Mouse (Mus musculus): ENCODE data around the gene Gm49450. TPM values are rescaled to one million over a fixed set of nuclear protein-coding genes. Genes with fewer than 3 reads are reported as not detected.

The Gm49450 gene
- polyA plus RNA-seq, 1 experiment from 2014 or later = not detected

GRCm38 (mm10) chr15:98917538-98918498 is 35.5 kb downstream of the Gm49450 start, which contains the start of gene Lmbr1l:
Gene Lmbr1l (minus strand): TSS chr15:98918231.
- ATAC-seq (ENCODE audit: insufficient read depth) = peak; percentile 98
- H3K27me3 ChIP-seq = no peaks in the 10 kb centered on the region
- under 1% methylated on average over 82 of the region's 82 CpGs for WGBS (ENCODE audit: insufficient replicate concordance)
- H3K4me3 ChIP-seq (replicated peaks) = peak within 1 kb of the TSS; percentile 86
- H3K27ac ChIP-seq (replicated peaks) = peak within 1 kb of the TSS; percentile 83
- peak within 1 kb of the TSS; percentile 92 for H3K4me2 ChIP-seq
- no peaks in the 10 kb centered on the region for H3K36me3 ChIP-seq (replicated peaks)
- H3K9ac ChIP-seq = peak within 1 kb of the TSS; percentile 79
- H3K4me1 ChIP-seq (replicated peaks) = peaks cover 30% of the 10 kb centered on the region
- no peaks in the 10 kb centered on the region for H3K9me3 ChIP-seq (replicated peaks)

GRCm38 (mm10) chr15:98917091-98917490 is 36.3 kb downstream of the Gm49450 start:
- H3K27ac ChIP-seq (replicated peaks) = peak overlapping the region; percentile 83; the same call in 1 of the 2 replicates
- no peak for ATAC-seq (ENCODE audit: insufficient read depth)
- peak overlapping the region; percentile 92 for H3K4me2 ChIP-seq
- no peaks in the 10 kb centered on the region for H3K27me3 ChIP-seq
- under 1% methylated on average over 14 of the region's 14 CpGs for WGBS (ENCODE audit: insufficient replicate concordance)
- H3K9me3 ChIP-seq (replicated peaks) = no peaks in the 10 kb centered on the region
- H3K36me3 ChIP-seq (replicated peaks) = no peaks in the 10 kb centered on the region
- H3K9ac ChIP-seq = peak overlapping the region; percentile 79
- peaks cover 30% of the 10 kb centered on the region for H3K4me1 ChIP-seq (replicated peaks)
- peak overlapping the region; percentile 86 for H3K4me3 ChIP-seq (replicated peaks)

- Histone ChIP-seq H3K4me3 (replicated peaks) (no peak overlapping the region), H3K4me1 (replicated peaks) (peaks cover 30% of the 10 kb centered on the region), H3K4me2 (no peak overlapping the region), H3K9ac (no peak overlapping the region), H3K36me3 (replicated peaks) (peaks cover 8% of the 10 kb centered on the region), H3K27ac (replicated peaks) (no peak overlapping the region), H3K27me3 (no peaks in the 10 kb centered on the region), H3K9me3 (replicated peaks) (no peaks in the 10 kb centered on the region)
- WGBS (ENCODE audit: insufficient replicate concordance) = 80% methylated on average over 4 of the region's 4 CpGs
- no peak for ATAC-seq (ENCODE audit: insufficient read depth)
Observed at GRCm38 (mm10) chr15:98916016-98916415, 37.3 kb downstream of the Gm49450 start.

GRCm38 (mm10) chr15:98914903-98915302 is 38.4 kb downstream of the Gm49450 start:
- no peak for ATAC-seq (ENCODE audit: insufficient read depth)
- Histone ChIP-seq H3K27ac (replicated peaks) (no peak overlapping the region), H3K9me3 (replicated peaks) (no peaks in the 10 kb centered on the region), H3K4me3 (replicated peaks) (no peak overlapping the region), H3K36me3 (replicated peaks) (peaks cover 12% of the 10 kb centered on the region), H3K9ac (no peak overlapping the region), H3K4me1 (replicated peaks) (peaks cover 30% of the 10 kb centered on the region), H3K27me3 (no peaks in the 10 kb centered on the region), H3K4me2 (no peak overlapping the region)
- WGBS (ENCODE audit: insufficient replicate concordance) = 71% methylated on average over 6 of the region's 6 CpGs

- Histone ChIP-seq H3K4me2 (no peak overlapping the region), H3K9me3 (replicated peaks) (no peaks in the 10 kb centered on the region), H3K27me3 (peaks cover 18% of the 10 kb centered on the region), H3K36me3 (replicated peaks) (peaks cover 10% of the 10 kb centered on the region; the same call in 1 of the 2 replicates), H3K9ac (no peak overlapping the region), H3K27ac (replicated peaks) (no peak overlapping the region), H3K4me1 (replicated peaks) (no peaks in the 10 kb centered on the region), H3K4me3 (replicated peaks) (no peak overlapping the region)
- ATAC-seq (ENCODE audit: insufficient read depth) = no peak
- 36% methylated on average over 10 of the region's 10 CpGs for WGBS (ENCODE audit: insufficient replicate concordance)
Observed at GRCm38 (mm10) chr15:98904692-98905091, 48.7 kb downstream of the Gm49450 start.

GRCm38 (mm10) chr15:98902600-98902999 is 50.8 kb downstream of the Gm49450 start:
- H3K9ac ChIP-seq = no peak overlapping the region
- peaks cover 38% of the 10 kb centered on the region for H3K27me3 ChIP-seq
- WGBS (ENCODE audit: insufficient replicate concordance) = 80% methylated on average over 2 of the region's 2 CpGs
- H3K4me1 ChIP-seq (replicated peaks) = peaks cover 8% of the 10 kb centered on the region; the same call in 1 of the 2 replicates
- ATAC-seq (ENCODE audit: insufficient read depth) = no peak
- H3K4me3 ChIP-seq (replicated peaks) = no peak overlapping the region
- H3K27ac ChIP-seq (replicated peaks) = no peak overlapping the region
- 0 out of 2 replicates have a peak, but pooled peaks cover 5% of the 10 kb centered on the region for H3K36me3 ChIP-seq (replicated peaks)
- no peak overlapping the region for H3K4me2 ChIP-seq
- H3K9me3 ChIP-seq (replicated peaks) = no peaks in the 10 kb centered on the region

GRCm38 (mm10) chr15:98901530-98901929 is 51.8 kb downstream of the Gm49450 start:
- H3K4me3 ChIP-seq (replicated peaks) = no peak overlapping the region
- no peak overlapping the region for H3K27ac ChIP-seq (replicated peaks)
- no peak overlapping the region for H3K4me2 ChIP-seq
- peaks cover 49% of the 10 kb centered on the region for H3K27me3 ChIP-seq
- H3K36me3 ChIP-seq (replicated peaks) = 0 out of 2 replicates have a peak, but pooled peaks cover 5% of the 10 kb centered on the region
- 28% methylated on average over 1 of the region's 1 CpGs for WGBS (ENCODE audit: insufficient replicate concordance)
- H3K9me3 ChIP-seq (replicated peaks) = no peaks in the 10 kb centered on the region
- no peak for ATAC-seq (ENCODE audit: insufficient read depth)
- H3K9ac ChIP-seq = no peak overlapping the region
- peaks cover 19% of the 10 kb centered on the region for H3K4me1 ChIP-seq (replicated peaks)

- Histone ChIP-seq H3K4me3 (replicated peaks) (0 out of 2 replicates have a peak within 1 kb of the TSS, but pooled peaks have one; percentile 5), H3K27me3 (peaks cover 83% of the 10 kb centered on the region), H3K4me1 (replicated peaks) (peaks cover 52% of the 10 kb centered on the region), H3K4me2 (peak within 1 kb of the TSS; percentile 32), H3K36me3 (replicated peaks) (no peaks in the 10 kb centered on the region), H3K9me3 (replicated peaks) (no peaks in the 10 kb centered on the region), H3K27ac (replicated peaks) (no peak within 1 kb of the TSS), H3K9ac (no peak within 1 kb of the TSS)
- no peak for ATAC-seq (ENCODE audit: insufficient read depth)
- 2% methylated on average over 41 of the region's 41 CpGs for WGBS (ENCODE audit: insufficient replicate concordance)
Observed at GRCm38 (mm10) chr15:98897928-98898800, 55.2 kb downstream of the Gm49450 start, which contains the start of gene Dhh. Gene Dhh (minus strand): TSS chr15:98898540.

- Histone ChIP-seq H3K9ac (no peak overlapping the region), H3K36me3 (replicated peaks) (no peaks in the 10 kb centered on the region), H3K4me2 (no peak overlapping the region), H3K4me1 (replicated peaks) (peaks cover 55% of the 10 kb centered on the region), H3K27me3 (peaks cover 89% of the 10 kb centered on the region), H3K9me3 (replicated peaks) (no peaks in the 10 kb centered on the region), H3K27ac (replicated peaks) (no peak overlapping the region), H3K4me3 (replicated peaks) (no peak overlapping the region)
- ATAC-seq (ENCODE audit: insufficient read depth) = no peak
- 6% methylated on average over 10 of the region's 10 CpGs for WGBS (ENCODE audit: insufficient replicate concordance)
Observed at GRCm38 (mm10) chr15:98897495-98897894, 55.9 kb downstream of the Gm49450 start.

GRCm38 (mm10) chr15:98895635-98896589 is 57.4 kb downstream of the Gm49450 start:
- Histone ChIP-seq H3K4me2 (peak overlapping the region; percentile 54), H3K4me1 (replicated peaks) (peaks cover 69% of the 10 kb centered on the region), H3K27ac (replicated peaks) (no peak overlapping the region), H3K9ac (0 out of 2 replicates have a peak overlapping the region, but pooled peaks have one; percentile 18), H3K4me3 (replicated peaks) (peak overlapping the region; percentile 30), H3K9me3 (replicated peaks) (no peaks in the 10 kb centered on the region), H3K36me3 (replicated peaks) (no peaks in the 10 kb centered on the region), H3K27me3 (peaks cover 98% of the 10 kb centered on the region)
- WGBS (ENCODE audit: insufficient replicate concordance) = 2% methylated on average over 41 of the region's 41 CpGs
- 0 out of 2 replicates have a peak, but pooled peaks have one; percentile 26 for ATAC-seq (ENCODE audit: insufficient read depth)

Measured in liver, embryonic 15.5 days (tissue).